ENCODE assay signal across 10 mouse cellular contexts in the genomic region with DNA sequence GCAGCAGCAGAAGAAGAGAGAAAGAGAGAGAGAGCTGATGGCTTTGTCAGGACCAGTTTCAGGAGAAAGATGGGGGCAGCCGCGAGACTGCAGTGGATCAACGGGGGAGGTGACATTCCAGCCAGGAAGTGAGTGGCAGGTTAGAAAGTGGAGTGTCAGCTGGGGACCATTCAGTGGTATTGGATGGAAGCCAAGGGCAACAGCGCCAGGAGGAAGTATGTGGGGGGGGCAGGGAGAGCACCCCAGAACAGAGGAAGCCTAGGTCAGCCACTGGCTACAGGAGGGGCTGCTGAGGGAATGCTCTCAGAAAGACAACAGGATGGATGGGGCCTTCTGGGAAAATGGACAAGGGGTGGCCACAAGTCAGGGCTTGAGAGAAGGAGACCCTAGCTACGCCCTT. TPM values are rescaled to one million over a fixed set of nuclear protein-coding genes. Genes with fewer than 3 reads are reported as not detected.
A peak's percentile ranks its signal among the peaks of the same experiment; 100 is the strongest.
DNase-seq lines count a peak whose midpoint lies in the region; ATAC-seq and TF ChIP-seq lines count a peak whose summit lies in the region.
"Had no signal": no experiment of that assay in that cellular context is flagged by ENCODE, and none has a peak within 500 bp of the region (broad histone marks: within the 10 kb centered on the region; RNA-seq: fewer than 3 reads in every experiment).

No protein-coding gene starts in this region.

- no peak overlapping the region for H3K9ac ChIP-seq in forebrain, embryonic 11.5 days (ENCODE audit: low read length)
- H3K9ac ChIP-seq in forebrain, embryonic 15.5 days (replicated peaks): no peak overlapping the region
- H3K9ac ChIP-seq in neural tube, embryonic 13.5 days: 0 out of 2 replicates have a peak overlapping the region, but pooled peaks have one; percentile 8

- intact Hi-C loops in left cerebral cortex, adult 2 months (cut with DNase I): no loop called here

- 65% methylated on average over 5 of the region's 5 CpGs for WGBS in forebrain, embryonic 10.5 days
- WGBS in forebrain, embryonic 11.5 days: 62% methylated on average over 5 of the region's 5 CpGs
- WGBS in forebrain, embryonic 15.5 days: 27% methylated on average over 5 of the region's 5 CpGs
- WGBS in neural tube, embryonic 13.5 days: 32% methylated on average over 5 of the region's 5 CpGs

- no peaks in the 10 kb centered on the region for H3K9me3 ChIP-seq in forebrain, embryonic 10.5 days
- no peaks in the 10 kb centered on the region for H3K9me3 ChIP-seq in forebrain, embryonic 11.5 days (ENCODE audit: control insufficient read depth, low read length)
- H3K9me3 ChIP-seq in forebrain, embryonic 15.5 days: no peaks in the 10 kb centered on the region
- H3K9me3 ChIP-seq in neural tube, embryonic 13.5 days: no peaks in the 10 kb centered on the region

- H3K27me3 ChIP-seq in forebrain, embryonic 10.5 days (ENCODE audit: poor library complexity, severe bottlenecking): peaks cover 51% of the 10 kb centered on the region
- no peaks in the 10 kb centered on the region for H3K27me3 ChIP-seq in forebrain, embryonic 11.5 days (ENCODE audit: control insufficient read depth, insufficient read depth, low read length)
- no peaks in the 10 kb centered on the region for H3K27me3 ChIP-seq in forebrain, embryonic 15.5 days
- H3K27me3 ChIP-seq in neural tube, embryonic 13.5 days: peaks cover 1% of the 10 kb centered on the region

- no peak for TF ChIP-seq CTCF in left cerebral cortex, adult 2 months (IDR thresholded peaks at IDR 0.05)

- no peak for ATAC-seq in forebrain, embryonic 11.5 days (replicated peaks; ENCODE audit: low FRiP score)
- no peak for ATAC-seq in forebrain, embryonic 15.5 days (replicated peaks)
- no peak for ATAC-seq in neural tube, embryonic 13.5 days (ENCODE audit: low read depth)

- H3K4me1 ChIP-seq in forebrain, embryonic 10.5 days: peaks cover 28% of the 10 kb centered on the region
- peaks cover 5% of the 10 kb centered on the region; the same call in 1 of the 2 replicates for H3K4me1 ChIP-seq in forebrain, embryonic 11.5 days (replicated peaks; ENCODE audit: control insufficient read depth, insufficient read depth, low read length)
- H3K4me1 ChIP-seq in forebrain, embryonic 15.5 days: peaks cover 33% of the 10 kb centered on the region
- H3K4me1 ChIP-seq in neural tube, embryonic 13.5 days (replicated peaks): peaks cover 30% of the 10 kb centered on the region

- no peak overlapping the region for H3K4me2 ChIP-seq in forebrain, embryonic 11.5 days (ENCODE audit: low read depth, low read length, severe bottlenecking)
- H3K4me2 ChIP-seq in forebrain, embryonic 15.5 days (replicated peaks): no peak overlapping the region
- no peak overlapping the region for H3K4me2 ChIP-seq in neural tube, embryonic 13.5 days

- H3K4me3 ChIP-seq in forebrain, embryonic 10.5 days: no peak overlapping the region
- no peak overlapping the region for H3K4me3 ChIP-seq in forebrain, embryonic 11.5 days (ENCODE audit: low read depth, low read length)
- H3K4me3 ChIP-seq in left cerebral cortex, adult 2 months: no peak overlapping the region
- no peak overlapping the region for H3K4me3 ChIP-seq in forebrain, embryonic 15.5 days
- H3K4me3 ChIP-seq in neural tube, embryonic 13.5 days: no peak overlapping the region

- no peaks in the 10 kb centered on the region for H3K36me3 ChIP-seq in forebrain, embryonic 10.5 days (replicated peaks)
- H3K36me3 ChIP-seq in forebrain, embryonic 11.5 days (ENCODE audit: control insufficient read depth, insufficient read depth, low read length): no peaks in the 10 kb centered on the region
- no peaks in the 10 kb centered on the region for H3K36me3 ChIP-seq in forebrain, embryonic 15.5 days
- H3K36me3 ChIP-seq in neural tube, embryonic 13.5 days: peaks cover 12% of the 10 kb centered on the region; the same call in 1 of the 2 replicates

- no peak for DNase-seq in forebrain, embryonic 10.5 days (ENCODE audit: extremely low spot score, low spot score)
- DNase-seq in forebrain, embryonic 11.5 days (ENCODE audit: low spot score): no peak
- DNase-seq in left cerebral cortex, adult 2 months (ENCODE audit: extremely low spot score in 1 of 2, low spot score in 2 of 2): no peak
- DNase-seq in left cerebral cortex, adult 18-20 months (ENCODE audit: low spot score in 2 of 2): no peak
- DNase-seq in cerebellum, adult 11 months: no peak
- DNase-seq in frontal cortex, postnatal 14 days (ENCODE audit: low spot score in 2 of 2): no peak
- DNase-seq: cerebellum, adult 9-11 months; liver had no signal

- H3K27ac ChIP-seq in forebrain, embryonic 10.5 days: peak overlapping the region; percentile 35
- no peak overlapping the region for H3K27ac ChIP-seq in forebrain, embryonic 11.5 days (ENCODE audit: low read depth, low read length)
- peak overlapping the region; percentile 59 for H3K27ac ChIP-seq in left cerebral cortex, adult 2 months
- H3K27ac ChIP-seq in forebrain, embryonic 15.5 days (replicated peaks): peak overlapping the region; percentile 29
- peak overlapping the region; percentile 50; the same call in 1 of the 2 replicates for H3K27ac ChIP-seq in neural tube, embryonic 13.5 days (replicated peaks)

RNA-seq across cellular contexts. Expression of gene Adgrb2, which starts 17.0 kb away (rescaled TPM):
- polyA plus RNA-seq in forebrain, embryonic 10.5 days (2016; fragmentation: Nextera tagmentation; extraction: Ambion mirVana): 0.84 and 1.4 TPM in 2 replicates
- polyA plus RNA-seq in forebrain, embryonic 11.5 days (2014; fragmentation: Nextera tagmentation; extraction: Ambion mirVana): 3.6 and 8.2 TPM in 2 replicates
- 100 to 1,000 TPM; 422 to 424 TPM for total RNA-seq in left cerebral cortex, adult 2 months (2021)
- 100 to 1,000 TPM; 366 to 382 TPM for total RNA-seq in left cerebral cortex, adult 18-20 months (2021)
- 12.9 and 13.2 TPM in 2 replicates for polyA plus RNA-seq in forebrain, embryonic 15.5 days (2015; fragmentation: Nextera tagmentation; extraction: Ambion mirVana)
- polyA plus RNA-seq in neural tube, embryonic 13.5 days (2015; fragmentation: Nextera tagmentation; extraction: Ambion mirVana): 8.1 and 9.3 TPM in 2 replicates

RNA-seq across cellular contexts. Expression of gene Col16a1, which starts 45.9 kb away (rescaled TPM):
- polyA plus RNA-seq in forebrain, embryonic 10.5 days (2016; fragmentation: Nextera tagmentation; extraction: Ambion mirVana): 2.3 and 2.4 TPM in 2 replicates
- polyA plus RNA-seq in forebrain, embryonic 11.5 days (2014; fragmentation: Nextera tagmentation; extraction: Ambion mirVana): 5.9 and 6.3 TPM in 2 replicates
- total RNA-seq in left cerebral cortex, adult 2 months (2021): 10 to 100 TPM; 16.2 to 20.1 TPM
- 10 to 100 TPM; 14.6 to 15.8 TPM for total RNA-seq in left cerebral cortex, adult 18-20 months (2021)
- polyA plus RNA-seq in forebrain, embryonic 15.5 days (2015; fragmentation: Nextera tagmentation; extraction: Ambion mirVana): 4.6 and 5.1 TPM in 2 replicates
- 11.9 and 14.7 TPM in 2 replicates for polyA plus RNA-seq in neural tube, embryonic 13.5 days (2015; fragmentation: Nextera tagmentation; extraction: Ambion mirVana)
